Mouse (Mus musculus) cortical plate, adult 2 months (tissue): ENCODE measurements at regions not wholly inside any gene's neighbourhood (a gene's known extent, or its start where the extent isn't known, plus 50 kb on each side); places are given as distances from the start of the nearest gene placed in this dataset.

Experiments used
- H3K27ac ChIP-seq: fragments of 200-500 bp; 2 replicates; pipeline ENCODE4 v1.5.1; 2012; ENCODE audit warnings: low read length, control low read depth, inconsistent platforms; ENCODE audit not compliant: insufficient read depth
- H3K4me1 ChIP-seq: fragments of 200-500 bp; 2 replicates; pipeline ENCODE4 v1.6.1; 2011; ENCODE audit warnings: low read length; ENCODE audit not compliant: control insufficient read depth, insufficient read depth
- H3K4me3 ChIP-seq: fragments of 200-500 bp; 2 replicates; pipeline ENCODE4 v1.5.1; 2011; ENCODE audit warnings: mild to moderate bottlenecking, low read length, control low read depth; ENCODE audit not compliant: insufficient read depth
- CTCF ChIP-seq: fragments of 200-500 bp; IDR thresholded peaks from 2 replicates; pipeline ENCODE4 v1.5.1; 2011; ENCODE audit warnings: mild to moderate bottlenecking, control low read depth, low read length; ENCODE audit not compliant: insufficient read depth; ENCODE audit errors: extremely low read depth
- POLR2A ChIP-seq: fragments of 200-500 bp; IDR thresholded peaks from 2 replicates; pipeline ENCODE4 v1.6.1; 2011; ENCODE audit warnings: mild to moderate bottlenecking, low read length, control low read depth; ENCODE audit not compliant: insufficient read depth; ENCODE audit errors: extremely low read depth

DNA sequence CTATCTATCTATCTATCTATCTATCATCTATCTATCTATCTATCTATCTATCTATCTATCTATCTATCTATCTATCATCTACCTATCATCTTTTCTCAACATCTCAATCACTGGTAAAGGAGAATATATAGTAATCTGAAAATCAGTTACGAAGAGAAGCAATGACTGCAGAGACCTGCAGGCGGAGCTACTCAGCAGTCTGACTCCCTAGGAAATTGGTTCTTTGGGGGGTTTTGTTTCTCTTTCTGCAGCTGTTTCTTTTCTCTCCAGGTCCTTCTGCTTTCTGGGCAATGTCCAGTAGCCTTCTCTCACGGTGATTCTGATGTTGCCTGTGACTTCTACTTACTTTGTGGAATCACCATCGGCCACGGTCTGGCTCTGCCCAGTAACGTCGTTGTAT is 73.6 kb upstream of the Shisa3 start:
- TF ChIP-seq POLR2A (no peak), CTCF (0 out of 2 replicates have a peak, but pooled peaks have one; percentile 3)
- H3K4me3 ChIP-seq, result no peak overlapping the region
- no peak overlapping the region for H3K27ac ChIP-seq
- no peaks in the 10 kb centered on the region for H3K4me1 ChIP-seq

DNA sequence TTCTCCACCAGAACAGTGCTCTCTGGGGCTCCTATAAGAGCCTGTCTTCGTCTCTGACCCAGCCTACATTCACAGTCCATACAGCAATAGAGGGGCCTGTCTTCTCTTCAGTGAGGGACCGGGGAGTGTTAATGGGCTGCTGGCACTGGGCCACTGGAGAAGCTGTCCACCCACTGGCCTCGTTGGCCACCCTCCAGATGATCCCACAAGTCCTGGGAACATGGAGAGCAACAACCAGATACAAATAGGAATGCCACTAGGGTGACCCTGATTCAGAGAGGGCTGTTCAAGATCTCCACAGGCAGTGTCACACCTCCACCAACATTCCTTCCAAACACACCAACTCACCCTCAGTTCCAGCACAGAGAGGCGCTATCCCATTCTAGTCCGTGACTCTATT is 69.7 kb upstream of the Shisa3 start:
- H3K27ac ChIP-seq, result no peak overlapping the region
- H3K4me3 ChIP-seq, result no peak overlapping the region
- H3K4me1 ChIP-seq, result no peaks in the 10 kb centered on the region
- TF ChIP-seq CTCF (no peak), POLR2A (no peak)

DNA sequence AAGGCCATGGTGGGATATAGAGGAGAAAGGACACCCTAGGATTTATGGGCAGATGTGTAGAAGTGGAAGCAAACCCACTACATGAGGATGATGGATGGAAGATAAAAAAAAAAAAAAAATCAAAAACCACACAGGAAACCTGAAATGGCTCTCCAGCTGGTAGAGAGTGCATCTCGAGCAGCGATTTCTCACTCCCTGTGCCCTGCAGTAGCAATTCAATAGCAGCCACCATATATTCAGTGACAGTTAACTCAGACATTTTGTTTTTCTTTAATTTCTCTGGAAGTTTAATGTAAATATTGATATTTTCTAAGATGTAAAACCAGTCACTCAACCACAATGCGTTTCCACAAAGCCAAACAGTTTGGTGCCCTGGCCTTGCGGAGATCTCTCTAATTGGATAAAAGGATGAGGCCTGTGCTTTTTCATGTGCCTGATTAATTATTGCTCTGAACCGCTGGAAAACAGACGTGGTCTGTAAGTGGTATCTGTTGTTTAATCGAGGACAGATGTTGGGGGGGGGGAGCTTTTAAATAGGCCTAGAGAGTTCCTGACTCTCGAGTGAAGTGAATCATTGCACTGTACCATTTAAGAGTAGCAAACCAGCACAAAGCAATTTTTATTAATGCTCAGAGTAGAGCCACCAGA is 68.0 kb upstream of the Shisa3 start:
- TF ChIP-seq POLR2A, result no peak
- H3K27ac ChIP-seq, result no peak overlapping the region
- no peaks in the 10 kb centered on the region; the same call in 1 of the 2 replicates for H3K4me1 ChIP-seq
- no peak overlapping the region for H3K4me3 ChIP-seq

DNA sequence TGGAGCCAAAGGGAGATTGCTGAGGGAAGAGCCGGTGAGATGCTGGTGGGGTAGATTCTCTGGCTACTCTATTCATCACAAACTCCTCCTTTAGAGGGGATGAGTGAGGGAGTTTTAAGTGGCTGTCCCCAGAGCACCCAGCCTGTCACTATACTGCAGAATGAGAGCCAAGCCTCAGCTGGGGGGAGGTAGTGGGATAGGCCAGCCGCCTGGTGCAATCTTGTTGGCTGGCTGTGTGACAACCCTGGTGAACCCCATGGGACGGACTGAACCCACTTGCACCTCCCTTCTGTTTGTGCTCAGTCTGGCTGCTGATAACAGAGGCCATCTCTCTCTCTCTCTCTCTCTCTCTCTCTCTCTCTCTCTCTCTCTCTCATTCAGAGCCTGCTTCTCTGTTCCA is 65.8 kb upstream of the Shisa3 start:
- H3K4me1 ChIP-seq, result no peaks in the 10 kb centered on the region; the same call in 1 of the 2 replicates
- no peak overlapping the region for H3K27ac ChIP-seq
- no peak for TF ChIP-seq CTCF
- TF ChIP-seq POLR2A, result no peak
- H3K4me3 ChIP-seq, result no peak overlapping the region

DNA sequence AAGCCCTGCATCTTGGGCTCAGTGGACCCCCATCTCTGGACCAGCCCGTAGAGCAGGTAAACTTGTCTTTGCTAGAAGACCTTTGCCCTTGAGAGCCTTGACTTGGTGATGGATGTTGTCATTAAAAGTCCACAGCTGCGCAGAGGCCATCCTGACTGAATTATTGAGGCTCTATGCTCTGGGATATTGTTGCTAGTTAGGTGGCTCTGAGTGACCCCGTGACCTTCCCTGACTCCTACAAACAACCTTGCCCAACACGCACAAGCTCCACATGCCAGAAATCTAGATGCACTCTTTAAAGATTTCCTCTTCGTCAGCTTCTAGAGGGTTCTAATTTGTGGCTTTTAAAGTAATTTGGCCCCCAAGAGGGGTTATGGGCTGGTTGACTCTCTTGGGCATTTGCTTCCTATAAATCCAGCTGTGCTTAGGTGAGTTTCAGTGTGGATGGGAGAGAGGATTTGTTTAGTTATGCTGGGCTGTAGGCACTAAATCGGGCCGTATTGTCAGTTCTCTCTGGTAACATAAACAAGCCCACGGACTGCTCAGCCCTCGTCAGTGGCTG is 63.6 kb upstream of the Shisa3 start:
- TF ChIP-seq CTCF, result no peak
- TF ChIP-seq POLR2A, result no peak
- Histone ChIP-seq H3K27ac (no peak overlapping the region), H3K4me3 (no peak overlapping the region), H3K4me1 (no peaks in the 10 kb centered on the region; the same call in 1 of the 2 replicates)

DNA sequence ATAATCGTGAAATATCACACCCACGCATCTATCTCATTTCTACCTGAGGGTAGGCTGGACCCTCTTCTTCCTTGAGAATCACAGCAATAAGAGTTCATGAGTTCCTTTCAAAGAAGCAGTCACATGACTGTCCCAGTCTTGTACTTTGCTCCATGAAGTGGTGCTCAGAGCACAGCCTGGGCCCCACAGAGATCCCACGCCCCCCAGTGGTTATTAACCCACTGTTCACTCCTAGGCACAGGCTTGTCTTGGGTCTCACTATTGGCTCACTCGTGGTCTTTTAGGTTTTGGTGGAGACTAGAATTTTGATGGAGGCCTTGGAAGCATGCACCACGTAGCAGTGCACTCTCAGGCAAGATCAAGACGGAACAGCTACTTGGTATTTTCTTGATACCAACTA is 57.4 kb upstream of the Shisa3 start:
- Histone ChIP-seq H3K27ac (no peak overlapping the region), H3K4me3 (no peak overlapping the region), H3K4me1 (no peaks in the 10 kb centered on the region)
- no peak for TF ChIP-seq CTCF
- no peak for TF ChIP-seq POLR2A

DNA sequence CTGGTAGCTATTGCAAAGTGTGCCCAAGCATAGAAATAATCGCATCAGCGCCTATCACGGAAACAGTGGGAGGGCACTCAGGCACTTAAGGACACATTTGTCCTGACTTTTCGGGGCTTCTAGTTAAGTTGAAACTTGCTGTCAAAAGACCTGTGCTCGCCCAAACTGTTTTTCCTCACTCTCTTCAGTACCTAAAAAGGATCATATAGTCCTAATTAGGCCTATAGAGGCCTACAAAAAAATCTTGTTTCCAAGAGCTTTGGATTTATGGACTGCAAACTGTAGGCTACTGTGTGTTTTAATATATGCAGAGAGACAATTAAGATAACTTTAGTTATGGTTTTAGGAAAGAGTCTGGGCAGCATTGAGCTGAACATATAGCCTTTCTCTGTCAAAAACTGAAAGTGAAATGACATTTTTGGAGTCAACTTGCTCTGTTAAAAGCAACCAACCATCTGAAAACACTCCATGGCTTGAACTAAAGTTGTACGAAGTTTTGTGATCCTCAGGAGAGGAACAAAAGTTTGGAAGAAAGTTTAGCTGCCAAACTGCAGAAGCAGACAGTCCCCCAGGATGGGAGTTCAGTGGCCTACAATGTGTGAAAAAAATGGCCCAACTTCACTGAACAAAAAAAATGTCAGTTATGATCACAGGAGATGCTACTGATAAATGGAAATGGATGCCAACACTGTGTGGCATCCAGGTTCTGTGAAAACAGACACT is 55.9 kb upstream of the Shisa3 start:
- H3K4me3 ChIP-seq, result no peak overlapping the region
- no peak overlapping the region for H3K27ac ChIP-seq
- TF ChIP-seq CTCF, result no peak
- TF ChIP-seq POLR2A, result no peak
- H3K4me1 ChIP-seq, result no peaks in the 10 kb centered on the region

DNA sequence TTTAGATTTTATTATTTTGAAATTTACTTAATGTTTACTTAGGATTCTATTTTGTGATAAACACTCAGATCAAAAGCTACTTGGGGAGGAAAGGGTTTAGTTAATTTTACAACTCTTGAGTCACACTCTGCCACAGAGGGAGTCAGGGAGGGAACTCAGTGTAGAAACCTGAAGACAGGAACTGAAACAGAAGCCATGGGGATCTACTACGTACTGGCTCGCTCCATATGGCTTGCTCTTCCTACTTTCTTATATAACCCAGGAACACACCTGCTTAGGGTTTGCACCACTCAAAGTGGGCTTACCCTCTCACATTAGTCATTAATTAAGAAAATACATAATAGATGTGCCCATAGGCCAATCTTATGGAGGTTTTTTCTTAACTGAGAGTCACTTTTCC is 54.8 kb upstream of the Shisa3 start:
- Histone ChIP-seq H3K4me1 (no peaks in the 10 kb centered on the region), H3K4me3 (no peak overlapping the region), H3K27ac (no peak overlapping the region)
- TF ChIP-seq POLR2A (no peak), CTCF (no peak)
